Mouse (Mus musculus) inflammation-experienced regulatory T-cells, adult 6 months (primary cell): ENCODE results near the gene Arf4. TPM values are rescaled to one million over a fixed set of nuclear protein-coding genes. Genes with fewer than 3 reads are reported as not detected.
A peak's percentile ranks its signal among the peaks of the same experiment; 100 is the strongest.
"Not testable (repeated sequence)": the region's sequence is repeated elsewhere in the genome, so short reads cannot be mapped to it uniquely, and the experiment has no call there.

Experiments
- ATAC-seq: one replicate; pipeline ENCODE4 v1.8.0; 2017
- polyA plus RNA-seq, 3 experiments: library from polyadenylated mRNA; unstranded; fragments of 100-300 nt; shearing (Covaris generic); gene quantifications; one replicate each; pipeline ENCODE4 v1.2.1; 2017

The Arf4 gene
- polyA plus RNA-seq, 3 experiments from 2014 or later, result 244 to 322 (median 274) TPM

DNA sequence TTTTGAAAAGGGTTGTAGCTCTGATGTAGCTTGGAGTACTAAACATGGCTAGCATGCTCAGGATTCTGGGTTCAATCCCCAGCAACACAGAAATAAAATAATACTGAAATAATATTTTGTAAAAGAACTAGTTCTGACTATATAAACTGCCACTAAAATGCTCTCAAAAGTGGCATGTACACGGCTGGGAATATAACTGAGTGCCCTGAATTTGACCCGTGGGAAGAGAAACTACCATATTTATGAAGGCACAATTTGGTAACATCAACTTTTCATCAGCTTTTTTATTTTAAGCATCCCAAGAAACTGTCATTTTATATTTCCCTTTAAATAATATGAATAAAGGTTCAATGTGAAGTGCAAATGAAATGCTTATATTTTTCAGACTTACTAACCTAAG is 26.0 kb downstream of the Arf4 start:
- ATAC-seq, result no peak

DNA sequence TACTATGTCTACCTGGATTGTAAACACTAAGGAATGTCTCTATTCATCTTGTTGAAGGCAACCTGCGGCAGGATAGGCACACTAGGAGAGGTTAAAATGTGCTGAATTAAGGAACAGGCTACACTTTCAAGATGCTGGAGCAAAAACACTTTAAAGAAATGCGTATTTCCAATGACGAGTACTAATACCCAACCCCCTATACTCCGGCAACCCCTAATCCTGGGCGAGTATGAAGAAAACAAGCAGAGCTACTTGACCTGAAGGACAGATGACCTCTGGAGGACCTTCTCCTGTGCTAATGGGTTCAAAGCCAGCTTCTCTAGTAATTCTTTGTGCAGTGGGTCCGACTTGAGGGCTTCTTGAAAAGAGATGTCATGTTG is 30.1 kb downstream of the Arf4 start:
- ATAC-seq, result no peak

DNA sequence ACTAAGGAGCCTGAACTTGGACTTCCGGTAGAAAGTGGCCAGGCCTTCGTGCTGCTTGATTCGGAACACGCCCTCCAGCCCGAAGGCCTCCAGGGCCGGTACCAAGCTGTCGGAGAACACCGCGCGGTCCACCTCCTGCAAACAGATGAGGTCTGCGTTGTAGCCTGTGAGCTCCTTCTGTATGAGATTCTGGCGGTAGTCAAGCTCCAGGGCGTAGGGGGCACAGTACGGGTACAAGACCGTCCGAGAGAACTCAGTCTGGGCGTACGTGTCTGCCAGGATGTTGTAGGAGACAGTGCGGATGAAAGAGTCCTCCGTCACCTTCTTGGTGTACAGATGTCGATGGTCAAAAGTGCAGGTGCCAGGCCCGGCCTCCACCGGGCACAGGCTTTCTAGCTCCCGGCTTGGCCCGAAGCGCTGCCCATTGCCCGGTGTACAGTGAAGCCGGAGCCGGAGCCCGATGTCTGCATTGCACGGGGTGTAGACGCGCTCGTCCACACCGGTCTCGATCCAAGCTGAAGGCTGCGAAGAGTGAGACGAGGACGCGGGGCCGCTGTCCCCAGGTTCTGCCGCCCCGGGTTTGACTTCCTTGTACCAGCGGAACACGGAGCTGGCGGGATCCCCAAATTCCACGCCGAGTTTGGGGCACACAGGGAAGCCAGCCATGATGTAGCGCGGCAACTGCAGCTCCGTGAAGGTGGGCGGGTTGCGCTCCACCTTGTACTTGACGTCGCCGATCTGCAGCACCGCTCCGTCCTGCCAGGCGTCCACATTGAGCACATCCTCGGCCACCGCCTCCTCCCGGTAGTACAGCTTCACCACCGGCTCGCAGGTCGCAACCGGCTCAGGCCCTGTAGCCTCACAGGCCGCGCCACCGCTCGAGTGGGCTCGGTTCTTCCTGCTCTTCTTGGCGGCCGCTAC is 30.8 kb downstream of the Arf4 start:
- peak; percentile 16 for ATAC-seq

DNA sequence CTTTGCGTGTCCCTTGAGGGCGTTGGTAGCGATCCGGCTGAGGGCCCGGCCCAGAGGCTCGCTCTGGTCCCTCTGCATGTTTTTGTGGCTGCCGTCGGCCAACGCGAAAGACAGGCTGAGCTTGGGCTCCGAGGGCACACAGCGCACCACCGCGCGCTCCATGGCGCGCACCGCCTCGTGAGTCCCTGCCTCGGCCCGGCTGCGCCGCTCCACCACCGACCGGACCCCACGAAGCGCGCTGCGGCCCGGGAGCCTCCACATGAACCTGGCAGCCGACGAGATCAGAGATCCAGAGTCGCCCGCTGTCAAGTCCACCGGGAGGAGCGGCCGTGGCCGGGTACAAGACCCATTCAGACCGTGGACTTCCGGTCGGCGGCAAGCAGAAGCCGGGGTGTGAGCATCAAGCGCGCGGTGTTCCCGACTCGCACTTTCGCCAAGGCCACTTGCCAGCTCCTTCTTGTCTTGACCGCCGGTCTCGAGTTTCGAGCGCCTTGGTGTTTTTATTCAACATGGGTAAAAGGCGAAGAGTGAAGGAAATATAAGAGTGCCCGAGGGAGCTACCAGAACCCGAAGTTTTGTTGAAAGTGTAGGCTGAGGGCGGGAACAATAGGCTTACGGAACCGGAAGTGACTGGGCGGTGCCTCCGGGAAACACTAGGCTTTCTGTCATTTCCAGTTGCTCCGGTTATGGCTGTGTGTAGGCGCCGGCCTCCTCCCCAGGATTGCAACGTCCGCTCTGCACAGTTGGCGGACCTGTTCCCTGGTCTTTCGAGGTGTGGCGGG is 31.6 kb downstream of the Arf4 start, which contains the start of gene Pde12:
Gene Pde12 (minus strand): TSS at position 592 of the 782 bp plus-strand sequence.
- ATAC-seq, result peak; percentile 89

DNA sequence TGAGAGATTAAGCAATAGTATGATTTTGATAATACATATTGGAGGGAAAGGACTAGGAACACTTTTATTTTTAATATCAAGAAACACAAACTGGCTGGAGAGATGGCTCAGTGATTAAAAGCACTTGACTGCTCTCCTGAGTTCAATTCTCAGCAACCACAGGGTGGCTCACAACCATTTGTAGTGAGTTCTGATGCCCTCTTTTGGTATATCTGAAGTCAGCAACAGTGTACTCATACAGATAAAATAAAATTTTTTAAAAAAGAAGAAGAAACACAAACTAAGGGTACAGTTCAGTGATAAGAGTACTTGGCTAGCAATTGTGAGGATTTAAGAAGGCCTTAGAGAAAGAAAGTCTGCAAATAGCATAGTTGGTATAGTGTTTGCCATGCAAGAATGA is 33.1 kb downstream of the Arf4 start:
- ATAC-seq, result no peak

DNA sequence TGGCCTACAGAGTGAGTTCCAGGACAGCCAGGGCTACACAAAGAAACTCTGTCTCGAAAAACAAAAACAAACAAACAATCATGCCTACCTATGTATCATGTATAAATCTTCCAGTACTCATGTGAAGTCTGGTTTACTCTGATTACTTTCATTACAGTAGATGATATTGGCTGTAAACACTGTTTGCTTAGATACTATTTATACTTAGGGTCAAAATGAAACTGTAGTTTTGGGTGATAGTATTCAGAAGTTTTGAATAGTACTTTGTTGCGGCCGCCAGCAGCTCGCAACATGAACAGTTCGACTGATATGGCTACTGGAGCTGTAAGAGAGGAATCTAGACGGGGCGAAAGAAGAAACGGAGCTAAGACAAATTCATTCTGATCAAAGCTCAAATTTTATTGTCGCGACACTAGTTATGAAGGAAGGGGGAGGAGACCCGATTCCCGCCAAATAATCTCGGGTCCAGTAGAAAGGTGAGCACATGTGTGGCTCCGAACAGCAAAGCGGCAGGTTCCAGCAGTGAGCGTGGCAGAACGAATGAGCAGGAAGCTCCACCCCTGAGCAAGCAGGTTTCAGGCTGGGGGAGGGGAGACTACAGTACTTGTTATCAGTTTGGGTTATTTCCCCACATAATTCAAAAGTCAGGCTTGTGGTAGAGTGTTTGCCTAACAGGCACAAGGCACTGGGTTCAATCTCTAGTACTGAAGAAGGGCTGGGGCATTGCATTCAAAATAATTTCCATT is 34.2 kb downstream of the Arf4 start:
- ATAC-seq, result not testable (repeated sequence)

DNA sequence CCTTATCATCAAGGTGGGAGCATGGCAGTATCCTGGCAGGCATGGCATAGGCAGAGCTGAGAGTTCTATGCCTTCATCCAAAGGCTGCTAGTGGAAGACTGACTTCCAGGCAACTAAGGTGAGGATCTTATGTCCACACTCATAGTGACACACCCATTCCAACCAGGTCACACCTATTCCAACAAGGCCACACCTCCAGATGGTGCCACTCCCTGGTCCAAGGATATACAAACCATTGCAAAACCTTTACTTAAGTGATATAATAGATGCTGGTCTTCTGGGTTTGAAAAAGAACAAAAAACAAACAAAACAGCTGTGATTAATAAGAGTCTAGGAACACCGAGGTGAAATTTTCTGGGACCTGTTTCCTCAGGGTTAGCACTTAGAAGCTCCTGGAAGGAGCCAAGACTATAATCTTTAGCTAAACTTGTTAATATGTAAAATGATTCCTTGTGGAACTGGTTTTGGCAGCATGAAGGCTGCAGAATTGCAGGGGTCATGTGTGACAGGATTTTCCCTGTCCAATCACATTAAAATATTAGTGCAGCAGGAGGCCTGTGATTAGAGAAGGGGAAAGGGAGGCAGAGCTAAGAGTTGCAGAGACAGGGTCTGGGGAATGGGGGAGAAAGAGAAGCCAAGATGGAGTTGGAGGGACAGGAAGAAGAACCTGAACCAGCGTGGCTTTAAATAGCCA is 36.7 kb downstream of the Arf4 start:
- not testable (repeated sequence) for ATAC-seq

DNA sequence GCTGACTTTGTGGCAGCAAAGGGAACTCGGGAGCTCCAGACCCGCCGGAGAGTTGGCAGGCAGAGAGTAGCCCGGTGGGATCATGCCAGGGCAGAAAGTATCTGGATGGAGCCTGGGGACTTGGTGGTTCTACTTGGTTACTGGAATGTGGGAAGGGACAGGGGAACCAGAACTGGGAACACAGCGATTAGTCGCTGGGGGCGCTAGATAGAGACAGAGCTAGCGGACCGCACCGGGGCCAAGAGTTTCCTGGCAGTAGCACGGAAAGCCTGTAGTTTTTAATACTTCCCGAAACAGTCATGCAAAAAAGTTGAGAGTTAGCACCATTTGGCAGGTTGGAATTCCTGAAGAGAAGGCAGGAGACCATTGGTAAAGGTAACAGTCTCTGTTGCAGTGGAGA is 37.5 kb downstream of the Arf4 start:
- ATAC-seq, result no peak

DNA sequence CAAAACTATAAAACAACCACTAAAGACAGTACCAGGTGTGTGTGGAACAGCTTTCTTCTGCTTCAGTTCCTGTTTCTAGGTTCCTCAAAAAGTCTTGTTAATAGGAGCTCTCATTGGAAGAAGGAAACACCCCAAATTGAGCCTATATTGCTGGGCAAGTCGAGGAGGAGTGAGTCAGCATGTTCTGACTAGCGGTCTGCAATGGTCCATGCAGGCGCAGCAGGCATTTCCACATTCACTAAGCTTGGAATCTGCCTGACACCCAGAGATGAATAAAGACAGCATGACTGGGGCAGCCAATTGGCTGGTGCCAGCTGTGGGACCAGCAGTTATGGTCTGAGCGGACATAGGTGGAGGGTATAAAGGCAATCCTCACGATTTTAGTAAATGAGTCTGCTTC is 37.9 kb downstream of the Arf4 start:
- no peak for ATAC-seq

DNA sequence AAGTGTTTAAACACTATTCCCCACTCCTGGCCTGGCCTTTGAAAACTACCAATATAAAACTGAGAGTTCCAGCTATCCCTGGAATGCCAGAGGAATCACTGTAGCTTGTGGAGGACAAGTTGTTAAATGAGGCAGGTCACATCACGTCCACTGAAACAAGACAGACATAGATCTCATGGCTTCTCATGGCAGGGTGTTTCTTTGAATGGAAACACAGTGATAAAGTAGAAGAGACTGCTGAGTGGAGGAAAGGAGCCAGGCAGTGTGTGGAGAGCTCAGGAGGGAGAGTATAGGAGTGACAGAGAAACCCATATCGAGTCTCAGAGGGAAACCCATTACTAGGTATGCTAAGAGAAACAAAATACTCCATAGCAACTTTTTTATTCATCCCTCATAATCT is 52.9 kb downstream of the Arf4 start:
- ATAC-seq, result no peak

DNA sequence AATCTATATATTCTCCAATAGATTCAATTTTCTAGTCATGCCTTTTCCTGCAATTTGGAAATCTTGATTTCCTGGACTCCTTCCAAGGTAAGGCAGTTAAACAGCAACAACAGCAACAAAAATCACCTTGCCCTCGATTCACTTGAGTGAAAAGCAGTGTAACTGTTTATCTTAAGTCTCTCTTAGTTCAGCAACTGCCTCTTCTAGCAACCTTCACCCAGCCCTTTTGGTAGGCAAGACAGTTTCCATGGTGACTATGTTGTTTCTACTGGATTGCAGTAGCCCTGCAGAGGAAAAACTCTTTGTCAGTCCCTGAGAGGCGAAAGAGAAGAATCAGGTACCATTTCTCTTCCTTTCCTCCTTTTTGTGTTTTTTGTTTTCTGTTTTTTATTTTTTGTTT is 53.5 kb downstream of the Arf4 start:
- ATAC-seq, result no peak

DNA sequence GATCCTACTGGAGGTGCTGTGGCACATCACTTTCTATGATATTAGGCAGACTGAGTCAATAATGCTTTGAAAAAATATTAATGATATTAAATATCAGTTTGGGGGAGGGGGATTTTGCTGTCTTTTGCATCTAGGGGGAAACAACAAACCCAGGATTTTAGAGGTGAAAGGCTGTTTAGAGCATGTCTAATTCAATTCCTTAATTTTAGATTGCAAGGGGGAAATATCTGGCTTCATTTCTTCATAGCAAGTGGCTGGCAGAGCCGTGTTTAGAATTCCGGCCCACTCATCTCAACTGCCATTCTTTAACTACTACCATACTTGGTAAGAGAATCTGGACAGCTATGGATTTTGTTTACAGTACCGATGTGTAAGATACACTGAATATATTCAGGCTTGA is 55.1 kb downstream of the Arf4 start, which contains the start of gene Dnah12:
Gene Dnah12 (plus strand): TSS at position 301 of the 400 bp plus-strand sequence.
- no peak for ATAC-seq

DNA sequence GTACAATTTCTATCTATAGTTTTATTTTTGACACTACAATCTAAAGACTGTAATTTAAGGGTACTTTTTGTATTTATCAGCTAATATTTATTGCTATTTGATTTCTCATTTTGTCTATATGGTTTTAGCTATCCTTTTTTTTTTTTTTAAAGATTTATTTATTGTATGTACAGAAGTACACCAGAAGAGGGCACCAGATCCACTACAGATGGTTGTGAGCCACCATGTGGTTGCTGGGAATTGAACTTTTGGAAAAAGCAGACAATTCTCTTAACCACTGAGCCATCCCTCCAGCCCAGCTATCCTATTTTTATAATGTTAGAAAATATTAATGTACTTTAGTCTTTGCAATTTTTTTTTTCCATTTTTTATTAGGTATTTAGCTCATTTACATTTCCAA is 60.0 kb downstream of the Arf4 start:
- no peak for ATAC-seq

DNA sequence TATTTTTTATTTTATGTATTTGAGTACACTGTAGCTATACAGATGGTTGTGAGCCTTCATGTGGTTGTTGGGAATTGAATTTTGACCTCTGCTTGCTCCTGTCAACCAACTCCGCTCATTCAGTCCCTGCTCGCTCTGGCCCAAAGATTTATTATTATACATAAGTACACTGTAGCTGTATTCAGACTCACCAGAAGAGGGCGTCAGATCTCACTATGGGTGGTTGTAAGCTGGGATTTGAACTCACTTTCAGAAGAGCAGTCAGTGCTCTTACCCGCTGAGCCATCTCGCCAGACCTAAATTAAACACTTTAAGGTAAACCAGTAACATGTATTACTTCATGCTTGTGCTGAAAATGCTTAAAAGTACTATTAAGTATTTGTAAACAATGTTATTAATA is 67.4 kb downstream of the Arf4 start:
- ATAC-seq, result not testable (repeated sequence)

Other genes starting within 250 kb of the Arf4 start
- 10 to 100 TPM; 17.6 to 23.4 (median 19.2) TPM for gene Slmap, start 103.1 kb upstream of the Arf4 start, polyA plus RNA-seq
- 1 to 10 TPM; 3.3 to 7.0 (median 3.4) TPM for gene Dennd6a, start 64.2 kb upstream of the Arf4 start, polyA plus RNA-seq
- gene Pde12, start 31.8 kb downstream of the Arf4 start, polyA plus RNA-seq, result 1 to 10 TPM; 3.5 to 5.6 (median 5.2) TPM
- gene Dnah12, start 55.2 kb downstream of the Arf4 start, polyA plus RNA-seq, result under 1 TPM in 2 of 3 experiments, not detected in 1; 0.04 to 0.06 TPM